Mouse (Mus musculus): Measurements from ENCODE around the gene Prkce. TPM values are rescaled to one million over a fixed set of nuclear protein-coding genes. Genes with fewer than 3 reads are reported as not detected.

The Prkce gene
- total and polyA plus RNA-seq, 2 experiments from 2014 or later: 8.1 to 12.6 TPM

GRCm38 (mm10) chr17:86166567-86167319, 842 bp upstream of the Prkce start:
- WGBS: under 1% methylated on average over 41 of the region's 46 CpGs
- ATAC-seq (ENCODE audit: insufficient read depth, low read depth): peak; percentile 67
- peak overlapping the region; percentile 75 for H3K9ac ChIP-seq (replicated peaks; ENCODE audit: low read depth, low read length)
- H3K27ac ChIP-seq (ENCODE audit: low read depth): peak overlapping the region; percentile 96
- TF ChIP-seq EP300 (IDR thresholded peaks at IDR 0.05; ENCODE audit: low read depth) (peak; percentile 21; the same call in 1 of the 2 replicates), CTCF (IDR thresholded peaks at IDR 0.05; ENCODE audit: low read depth) (no peak)
- DNase-seq (ENCODE audit: low spot score): peak; percentile 82
- no peaks in the 10 kb centered on the region for H3K36me3 ChIP-seq (replicated peaks; ENCODE audit: control insufficient read depth, insufficient read depth, low read length)
- H3K4me3 ChIP-seq (ENCODE audit: low read depth, low read length): peak overlapping the region; percentile 68
- no peaks in the 10 kb centered on the region for H3K9me3 ChIP-seq (replicated peaks; ENCODE audit: control insufficient read depth, low read length)
- H3K4me1 ChIP-seq (ENCODE audit: control insufficient read depth, insufficient read depth): peaks cover 31% of the 10 kb centered on the region
- H3K27me3 ChIP-seq (ENCODE audit: control insufficient read depth, insufficient read depth, low read length): no peaks in the 10 kb centered on the region
- peak overlapping the region; percentile 97 for H3K4me2 ChIP-seq (ENCODE audit: low read depth, low read length)

- Histone ChIP-seq H3K36me3 (replicated peaks; ENCODE audit: control insufficient read depth, insufficient read depth, low read length) (peaks cover 7% of the 10 kb centered on the region; the same call in 1 of the 2 replicates), H3K4me2 (ENCODE audit: low read depth, low read length) (peak overlapping the region; percentile 97), H3K4me3 (ENCODE audit: low read depth, low read length) (peak overlapping the region; percentile 68), H3K9ac (replicated peaks; ENCODE audit: low read depth, low read length) (peak overlapping the region; percentile 75), H3K4me1 (ENCODE audit: control insufficient read depth, insufficient read depth) (peaks cover 31% of the 10 kb centered on the region), H3K27me3 (ENCODE audit: control insufficient read depth, insufficient read depth, low read length) (no peaks in the 10 kb centered on the region), H3K9me3 (replicated peaks; ENCODE audit: control insufficient read depth, low read length) (no peaks in the 10 kb centered on the region), H3K27ac (ENCODE audit: low read depth) (peak overlapping the region; percentile 96)
- TF ChIP-seq CTCF (IDR thresholded peaks at IDR 0.05; ENCODE audit: low read depth): 0 out of 2 replicates have a peak, but pooled peaks have one; percentile 5
- no peak for TF ChIP-seq EP300 (IDR thresholded peaks at IDR 0.05; ENCODE audit: low read depth)
- ATAC-seq (ENCODE audit: insufficient read depth, low read depth) (no peak), DNase-seq (ENCODE audit: low spot score) (no peak)
- under 1% methylated on average over 58 of the region's 64 CpGs for WGBS
Measured at GRCm38 (mm10) chr17:86168231-86168981, 821 bp downstream of the Prkce start.

- H3K36me3 ChIP-seq (replicated peaks; ENCODE audit: control insufficient read depth, insufficient read depth, low read length): peaks cover 9% of the 10 kb centered on the region; the same call in 1 of the 2 replicates
- H3K4me3 ChIP-seq (ENCODE audit: low read depth, low read length): peak overlapping the region; percentile 68
- peaks cover 31% of the 10 kb centered on the region for H3K4me1 ChIP-seq (ENCODE audit: control insufficient read depth, insufficient read depth)
- TF ChIP-seq EP300 (IDR thresholded peaks at IDR 0.05; ENCODE audit: low read depth) (no peak), CTCF (IDR thresholded peaks at IDR 0.05; ENCODE audit: low read depth) (no peak)
- no peaks in the 10 kb centered on the region for H3K9me3 ChIP-seq (replicated peaks; ENCODE audit: control insufficient read depth, low read length)
- no peak for DNase-seq (ENCODE audit: low spot score)
- peak overlapping the region; percentile 97 for H3K4me2 ChIP-seq (ENCODE audit: low read depth, low read length)
- WGBS: 5% methylated on average over 6 of the region's 6 CpGs
- H3K27me3 ChIP-seq (ENCODE audit: control insufficient read depth, insufficient read depth, low read length): no peaks in the 10 kb centered on the region
- ATAC-seq (ENCODE audit: insufficient read depth, low read depth): no peak
- H3K9ac ChIP-seq (replicated peaks; ENCODE audit: low read depth, low read length): peak overlapping the region; percentile 75
- no peak overlapping the region for H3K27ac ChIP-seq (ENCODE audit: low read depth)
Measured at GRCm38 (mm10) chr17:86169092-86169491, 1.5 kb downstream of the Prkce start.

- TF ChIP-seq EP300 (IDR thresholded peaks at IDR 0.05; ENCODE audit: low read depth): no peak
- no peak for TF ChIP-seq CTCF (IDR thresholded peaks at IDR 0.05; ENCODE audit: low read depth)
- 48% methylated on average over 9 of the region's 9 CpGs for WGBS
- ATAC-seq (ENCODE audit: insufficient read depth, low read depth): no peak
- no peaks in the 10 kb centered on the region for H3K9me3 ChIP-seq (replicated peaks; ENCODE audit: control insufficient read depth, low read length)
- H3K9ac ChIP-seq (replicated peaks; ENCODE audit: low read depth, low read length): 0 out of 2 replicates have a peak overlapping the region, but pooled peaks have one; percentile 30
- no peaks in the 10 kb centered on the region for H3K27me3 ChIP-seq (ENCODE audit: control insufficient read depth, insufficient read depth, low read length)
- no peak overlapping the region for H3K27ac ChIP-seq (ENCODE audit: low read depth)
- H3K4me1 ChIP-seq (ENCODE audit: control insufficient read depth, insufficient read depth): peaks cover 31% of the 10 kb centered on the region
- no peak for DNase-seq (ENCODE audit: low spot score)
- peak overlapping the region; percentile 97 for H3K4me2 ChIP-seq (ENCODE audit: low read depth, low read length)
- H3K4me3 ChIP-seq (ENCODE audit: low read depth, low read length): peak overlapping the region; percentile 68
- peaks cover 9% of the 10 kb centered on the region; the same call in 1 of the 2 replicates for H3K36me3 ChIP-seq (replicated peaks; ENCODE audit: control insufficient read depth, insufficient read depth, low read length)
Measured at GRCm38 (mm10) chr17:86170164-86170958, 2.8 kb downstream of the Prkce start.

GRCm38 (mm10) chr17:86175516-86175915, 7.9 kb downstream of the Prkce start:
- Histone ChIP-seq H3K27ac (ENCODE audit: low read depth) (no peak overlapping the region), H3K27me3 (ENCODE audit: control insufficient read depth, insufficient read depth, low read length) (no peaks in the 10 kb centered on the region), H3K4me3 (ENCODE audit: low read depth, low read length) (no peak overlapping the region), H3K36me3 (replicated peaks; ENCODE audit: control insufficient read depth, insufficient read depth, low read length) (peaks cover 9% of the 10 kb centered on the region), H3K4me2 (ENCODE audit: low read depth, low read length) (no peak overlapping the region), H3K9ac (replicated peaks; ENCODE audit: low read depth, low read length) (no peak overlapping the region), H3K4me1 (ENCODE audit: control insufficient read depth, insufficient read depth) (peaks cover 7% of the 10 kb centered on the region), H3K9me3 (replicated peaks; ENCODE audit: control insufficient read depth, low read length) (no peaks in the 10 kb centered on the region)
- TF ChIP-seq EP300 (IDR thresholded peaks at IDR 0.05; ENCODE audit: low read depth): no peak
- no peak for TF ChIP-seq CTCF (IDR thresholded peaks at IDR 0.05; ENCODE audit: low read depth)
- DNase-seq (ENCODE audit: low spot score) (no peak), ATAC-seq (ENCODE audit: insufficient read depth, low read depth) (no peak)
- WGBS: 67% methylated on average over 9 of the region's 9 CpGs
